Mouse (Mus musculus): Measurements from ENCODE around the gene M1ap.

- TF ChIP-seq CTCF (IDR thresholded peaks at IDR 0.05; ENCODE audit: low read depth) = no peak
- TF ChIP-seq EP300 (optimal IDR thresholded peaks at IDR 0.05) = no peak
These were observed 62.0 kb downstream of the M1ap start for GRCm38 (mm10) chr6:83008659-83009058.
